Mouse (Mus musculus) naive thymus-derived CD4-positive, alpha-beta T cell, adult 5 months (primary cell): ENCODE results near the gene Pth1r. TPM values are rescaled to one million over a fixed set of nuclear protein-coding genes. Genes with fewer than 3 reads are reported as not detected.

Source experiments
- polyA plus RNA-seq: library from polyadenylated mRNA; unstranded; fragments of 100-300 nt; shearing (Covaris generic); gene quantifications from one replicate; pipeline ENCODE4 v1.2.1, GENCODE M21; 2017

Pth1r gene
- polyA plus RNA-seq: not detected

DNA sequence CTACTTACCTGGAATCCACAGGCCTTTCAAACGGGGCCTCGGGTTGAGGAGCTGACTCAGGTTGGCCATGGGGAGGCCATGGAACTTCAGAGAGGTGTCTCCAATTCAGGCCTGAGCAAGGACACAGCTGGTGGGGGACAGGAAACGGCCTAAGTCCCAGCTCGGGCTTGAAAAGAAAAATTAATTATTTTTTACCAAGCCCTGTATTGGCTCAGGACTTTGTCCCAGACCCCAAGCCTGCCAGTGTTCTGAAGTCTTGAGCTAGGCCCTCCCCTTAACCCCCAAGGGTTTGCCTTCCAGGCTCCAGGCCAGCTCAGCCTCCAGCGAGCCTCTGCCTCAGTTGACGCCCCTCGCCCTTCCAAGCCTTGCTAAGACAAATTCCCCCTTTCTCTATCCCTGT, at the start of gene Pth1r:
Gene Pth1r (minus strand): TSS at position 185 of the 400 bp plus-strand sequence.

DNA sequence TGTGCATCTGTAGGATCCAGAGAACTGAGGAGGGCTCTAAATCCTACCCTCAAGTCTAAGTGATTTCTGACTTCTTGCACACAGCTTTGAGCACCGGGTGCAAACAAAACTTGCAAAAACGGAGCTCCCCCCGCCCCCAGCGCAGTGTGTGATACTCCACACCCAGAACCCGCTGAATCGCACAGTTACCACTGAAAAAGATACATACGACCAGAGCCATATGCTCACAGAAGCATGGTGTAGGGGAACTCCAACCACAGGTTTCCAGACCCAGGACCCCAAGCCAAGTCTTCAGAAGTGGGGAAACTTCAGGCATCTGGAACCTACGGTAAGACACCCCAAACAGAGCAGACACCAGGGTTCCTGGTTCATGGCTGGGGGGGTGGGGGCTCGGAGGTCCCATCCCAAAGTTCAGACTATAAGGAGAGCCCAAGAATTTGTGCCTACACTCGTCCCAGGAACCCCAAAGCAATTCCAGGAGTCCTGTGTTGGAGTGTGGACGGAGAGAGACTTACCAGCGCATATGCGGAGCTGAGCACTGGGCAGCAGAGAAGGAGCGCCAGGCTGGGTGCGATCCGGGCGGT, 5.1 kb downstream of the Pth1r start, which contains the start of gene Myl3:
Gene Myl3 (plus strand): TSS at position 151 of the 584 bp plus-strand sequence.

Other genes with a start within 250 kb of the Pth1r start
- gene Setd2, start 214.5 kb downstream of the Pth1r start, polyA plus RNA-seq: 44.2 TPM
- gene Nradd, start 122.7 kb downstream of the Pth1r start, polyA plus RNA-seq: 1.3 TPM
- gene Nbeal2, start 93.0 kb downstream of the Pth1r start, polyA plus RNA-seq: 32.5 TPM
- 178 TPM for gene Ccdc12, start 90.6 kb downstream of the Pth1r start, polyA plus RNA-seq
- not detected for gene Myl3, start 5.3 kb downstream of the Pth1r start, polyA plus RNA-seq
- gene Prss42, start 51.0 kb upstream of the Pth1r start, polyA plus RNA-seq: not detected
- not detected for gene Prss44, start 66.8 kb upstream of the Pth1r start, polyA plus RNA-seq
- gene Prss43, start 79.5 kb upstream of the Pth1r start, polyA plus RNA-seq: not detected
- gene Prss45, start 87.4 kb upstream of the Pth1r start, polyA plus RNA-seq: not detected
- not detected for gene Prss46, start 97.4 kb upstream of the Pth1r start, polyA plus RNA-seq
- gene Prss50, start 110.8 kb upstream of the Pth1r start, polyA plus RNA-seq: not detected
- 175 TPM for gene Als2cl, start 132.7 kb upstream of the Pth1r start, polyA plus RNA-seq
- 24.9 TPM for gene Tmie, start 133.0 kb upstream of the Pth1r start, polyA plus RNA-seq
- 6.4 TPM for gene Fam240a, start 169.7 kb upstream of the Pth1r start, polyA plus RNA-seq
- gene Tdgf1, start 199.0 kb upstream of the Pth1r start, polyA plus RNA-seq: 2.0 TPM
- gene Lrrc2, start 204.4 kb upstream of the Pth1r start, polyA plus RNA-seq: not detected
- not detected for gene Rtp3, start 243.4 kb upstream of the Pth1r start, polyA plus RNA-seq